Mouse (Mus musculus): ENCODE results near the gene Cnot2.
"Not testable (repeated sequence)": the region's sequence is repeated elsewhere in the genome, so short reads cannot be mapped to it uniquely, and the experiment has no call there.

Cnot2 gene

DNA sequence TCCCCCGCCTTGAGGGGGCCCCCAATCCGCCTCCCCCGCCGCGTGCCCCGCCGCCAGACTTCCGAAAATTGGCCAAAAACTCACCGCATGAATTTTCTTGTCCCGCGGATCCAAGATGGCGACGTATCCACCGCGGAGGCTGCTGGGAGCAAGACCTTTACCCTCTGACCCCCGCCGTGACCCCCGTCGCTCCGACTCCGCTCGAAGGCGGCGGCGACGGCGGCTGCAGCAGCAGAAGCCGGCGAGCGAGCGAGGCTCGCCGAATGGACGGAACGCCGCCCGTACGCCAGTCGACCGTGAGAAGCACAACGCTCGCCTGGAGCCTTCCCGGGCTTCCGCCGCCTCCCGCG lies at the start of gene Cnot2:
Cnot2 (minus strand) TSS at position 143 of the 350 bp plus-strand sequence.
- peak; percentile 84 to 90 for DNase-seq (ENCODE audit: low read depth in 2 of 2, low spot score in 2 of 2)

DNA sequence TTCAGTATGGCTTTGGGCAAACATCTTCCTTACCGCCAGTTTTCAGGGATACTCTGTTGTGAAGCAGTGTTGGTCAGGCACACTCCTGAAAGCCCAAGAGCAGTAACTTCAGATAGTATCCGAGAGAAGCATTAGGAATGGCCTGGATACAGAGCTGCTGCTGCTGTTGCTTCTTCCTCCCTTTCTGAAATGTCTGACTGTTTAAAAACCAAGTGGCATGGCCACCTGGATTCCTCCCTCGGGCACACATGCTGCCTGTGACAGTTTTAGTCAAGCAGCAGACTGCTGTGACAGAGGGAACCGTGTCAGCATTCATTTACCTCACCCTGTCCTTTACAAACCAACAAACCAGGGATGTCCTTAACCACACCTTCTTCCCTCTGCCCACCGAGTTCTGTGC lies 47.6 kb upstream of the Cnot2 start:
- no peak for DNase-seq (ENCODE audit: low read depth in 2 of 2, low spot score in 2 of 2)

DNA sequence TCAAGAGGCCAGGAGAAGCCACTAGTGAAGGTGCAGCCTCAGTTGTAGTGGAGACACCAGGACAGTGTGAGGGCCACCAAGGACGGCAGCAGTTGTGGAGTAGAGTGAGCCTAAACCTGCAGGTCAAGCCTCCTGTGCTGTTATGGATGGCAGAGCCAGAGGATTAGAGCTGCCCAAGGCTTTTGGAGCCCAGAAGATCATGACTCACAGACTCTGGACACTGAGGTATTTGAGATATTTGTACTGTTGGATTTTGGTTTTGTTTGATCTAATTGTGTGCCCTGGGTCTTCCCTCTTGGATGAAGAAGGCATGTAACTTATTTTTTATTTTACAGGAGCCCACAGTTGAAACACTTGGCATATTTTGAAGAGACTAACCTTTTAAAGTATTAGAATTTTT lies 44.7 kb upstream of the Cnot2 start:
- no peak for DNase-seq (ENCODE audit: low read depth in 2 of 2, low spot score in 2 of 2)

GRCm38 (mm10) chr10:116613250-116613649 lies 31.9 kb upstream of the Cnot2 start:
- peak; percentile 75 for DNase-seq (ENCODE audit: low read depth in 2 of 2, low spot score in 2 of 2)

- DNase-seq (ENCODE audit: low read depth in 2 of 2, low spot score in 2 of 2), result no peak
These were observed 23.5 kb upstream of the Cnot2 start for GRCm38 (mm10) chr10:116604905-116605162.

DNA sequence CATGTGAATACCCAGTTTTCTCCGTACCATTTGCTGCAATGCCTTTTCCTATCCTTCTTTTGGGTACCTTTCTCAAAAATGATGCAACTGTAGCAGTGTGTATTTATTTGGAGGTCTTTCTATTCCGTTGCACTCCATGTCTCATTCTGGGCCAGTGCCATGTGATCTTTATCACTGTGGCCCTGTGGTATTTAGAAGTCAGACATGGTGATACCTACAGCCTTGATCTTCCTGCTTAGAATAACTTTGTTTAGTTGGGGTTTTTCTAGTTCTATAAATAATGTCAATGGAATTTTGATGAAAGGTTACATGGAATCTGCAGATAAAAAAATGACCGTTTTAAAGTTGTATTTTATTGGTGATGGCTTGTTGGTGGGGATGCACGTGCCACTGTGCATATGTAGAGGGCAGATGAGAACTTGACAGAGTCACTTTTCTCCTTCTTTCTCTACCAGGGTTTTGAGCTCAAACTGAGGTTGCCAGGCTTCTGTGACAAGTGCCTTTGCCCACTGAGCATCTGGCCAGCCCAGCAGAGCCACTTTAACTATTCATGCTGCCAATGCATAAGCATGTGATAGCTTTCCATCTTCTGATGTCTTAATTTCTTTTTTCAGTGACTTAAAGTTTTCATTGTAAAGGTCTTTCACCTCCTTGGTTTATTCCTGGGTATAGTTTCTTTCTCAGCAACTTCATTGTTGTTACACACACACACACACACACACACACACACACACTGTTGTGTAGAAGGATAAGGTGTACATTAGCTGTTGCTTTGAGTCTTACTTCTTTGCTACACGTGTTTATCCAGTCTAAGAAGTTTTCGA lies 23.0 kb upstream of the Cnot2 start:
- DNase-seq (ENCODE audit: low read depth in 2 of 2, low spot score in 2 of 2), result no peak

DNA sequence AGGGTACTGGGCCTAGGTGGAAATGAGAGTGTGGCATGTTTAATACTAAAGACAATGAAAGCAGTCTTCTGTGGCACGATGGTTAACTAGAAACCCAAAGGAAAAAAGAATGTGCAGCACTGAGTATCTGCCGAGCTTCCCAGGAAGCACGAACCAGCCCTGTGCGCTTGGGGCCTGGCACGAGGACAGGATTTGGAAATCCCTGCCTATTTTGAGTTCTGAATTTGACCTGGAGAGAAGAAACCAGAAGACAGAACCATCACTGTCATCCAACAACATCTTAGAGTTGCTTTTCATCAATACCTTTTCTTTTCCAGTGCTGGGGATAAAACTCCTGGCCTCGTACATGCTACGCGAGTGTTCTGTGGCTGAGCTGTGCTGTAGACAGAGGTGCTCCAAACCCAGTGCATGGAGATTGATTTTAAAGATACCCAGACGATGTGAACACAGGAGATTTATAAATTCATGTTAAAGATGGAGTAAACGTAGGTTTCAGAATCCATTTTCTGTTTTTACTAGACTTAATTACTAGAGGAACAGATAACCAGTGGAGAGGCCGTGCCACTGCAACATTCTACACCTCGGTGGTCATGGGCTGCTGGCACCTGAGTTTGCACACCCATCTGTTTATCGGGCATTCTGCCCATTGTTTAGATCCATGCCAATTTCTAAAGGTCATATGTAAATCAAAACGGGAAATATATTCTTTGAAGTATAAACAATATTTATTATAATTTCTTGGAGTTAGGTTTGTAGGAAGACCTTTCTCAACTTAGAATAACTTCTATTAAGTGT lies 17.9 kb upstream of the Cnot2 start:
- no peak for DNase-seq (ENCODE audit: low read depth in 2 of 2, low spot score in 2 of 2)

- peak in 1 of 2 experiments; percentile 38 for DNase-seq (ENCODE audit: low read depth in 2 of 2, low spot score in 2 of 2)
These were observed 1.4 kb upstream of the Cnot2 start for GRCm38 (mm10) chr10:116582738-116583137.

GRCm38 (mm10) chr10:116581719-116582481 lies 589 bp upstream of the Cnot2 start:
- peak; percentile 48 to 59 for DNase-seq (ENCODE audit: low read depth in 2 of 2, low spot score in 2 of 2)

DNA sequence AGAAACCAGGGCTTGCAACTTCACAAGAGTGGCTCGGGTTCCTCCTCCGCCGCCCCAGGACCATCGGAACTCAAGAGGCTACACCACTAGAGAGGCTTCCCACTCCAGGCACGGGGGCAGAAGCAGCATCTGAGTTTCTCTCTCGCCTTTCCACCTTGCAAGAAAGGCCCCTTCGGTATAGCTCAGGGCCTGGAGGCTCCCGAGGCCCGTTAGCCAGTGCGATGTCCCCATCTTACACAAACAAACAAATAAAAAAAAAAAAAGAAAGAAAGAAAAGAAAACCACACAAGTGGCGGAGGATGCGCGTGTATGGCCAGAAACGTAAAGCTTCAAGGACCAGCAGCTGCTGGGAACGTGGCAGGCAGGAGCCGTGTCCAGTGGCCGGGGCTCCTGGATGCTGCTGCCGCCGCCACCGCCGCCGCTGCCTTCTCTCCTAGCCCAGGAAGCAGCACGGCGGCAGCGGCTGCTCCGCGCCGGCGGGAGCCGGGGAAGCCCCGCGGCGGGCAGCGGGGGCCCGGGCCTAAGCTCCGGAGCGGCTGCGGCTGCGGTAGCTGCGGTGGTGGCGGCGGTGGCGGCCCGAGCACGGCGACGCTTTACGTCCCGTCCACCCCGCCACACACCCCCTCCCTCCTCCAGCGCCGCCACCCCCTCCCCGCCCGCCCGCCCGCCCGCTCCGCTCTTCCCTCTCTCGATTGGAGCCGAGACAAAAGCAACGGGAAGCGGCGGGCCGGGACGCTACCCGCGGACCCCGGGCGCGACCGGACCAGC lies 536 bp downstream of the Cnot2 start:
- DNase-seq (ENCODE audit: low read depth in 2 of 2, low spot score in 2 of 2), result peak; percentile 43 to 55

DNA sequence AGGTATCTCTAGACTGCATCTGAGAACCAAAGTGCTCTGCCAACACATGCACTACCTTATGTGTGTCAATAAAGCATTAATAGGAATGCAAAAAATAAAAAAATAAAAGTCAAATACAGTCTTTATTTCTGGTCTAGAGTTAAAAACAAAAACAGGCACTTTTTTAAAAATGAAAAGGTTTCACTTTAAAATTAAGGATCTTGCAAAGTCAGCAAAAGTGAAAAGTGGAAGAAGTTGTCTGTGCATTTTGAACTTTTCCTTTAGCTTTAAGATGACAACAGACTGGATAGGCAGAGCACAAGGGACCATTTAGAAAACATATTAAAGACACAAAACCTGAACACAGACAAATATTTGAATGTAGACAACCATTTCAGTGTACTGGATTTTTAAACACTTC lies 1.8 kb downstream of the Cnot2 start:
- DNase-seq (ENCODE audit: low read depth in 2 of 2, low spot score in 2 of 2), result no peak

DNA sequence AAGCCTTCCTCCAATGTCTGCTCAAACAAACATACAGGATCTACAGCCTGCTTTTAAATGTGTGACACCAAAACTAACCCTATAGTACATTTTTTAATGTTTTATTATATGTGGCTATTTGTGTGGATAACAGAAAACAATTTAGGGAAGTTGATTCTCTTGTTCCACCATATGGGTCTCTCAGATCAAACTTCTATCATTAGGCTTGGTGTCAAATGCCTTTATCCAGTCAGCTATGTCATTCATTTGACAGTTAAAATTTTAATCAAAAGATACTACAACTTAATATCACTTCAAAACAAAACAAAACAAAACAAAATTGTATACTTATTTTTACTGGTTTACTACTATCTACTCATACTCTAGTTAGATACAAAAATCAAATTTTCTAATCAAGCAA lies 2.9 kb downstream of the Cnot2 start:
- DNase-seq (ENCODE audit: low read depth in 2 of 2, low spot score in 2 of 2), result no peak

DNA sequence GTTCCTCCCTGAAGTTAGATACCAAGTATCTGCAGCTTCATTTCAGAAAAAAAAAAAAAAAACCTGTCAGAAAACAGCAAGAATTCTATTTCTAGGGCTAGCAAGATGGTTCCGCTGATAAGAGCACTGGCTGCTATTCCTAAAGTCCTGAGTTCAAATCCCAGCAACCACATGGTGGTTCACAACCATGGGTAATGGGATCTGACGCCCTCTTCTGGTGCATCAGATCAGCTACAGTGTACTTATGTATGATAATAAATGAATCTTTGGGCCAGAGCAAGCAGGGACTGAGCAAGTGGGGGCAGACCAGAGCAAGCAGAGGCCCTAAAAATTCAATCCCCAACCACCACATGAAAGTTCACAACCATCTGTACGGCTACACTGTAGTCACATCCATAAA lies 4.1 kb downstream of the Cnot2 start:
- DNase-seq (ENCODE audit: low read depth in 2 of 2, low spot score in 2 of 2), result no peak

- not testable (repeated sequence) for DNase-seq (ENCODE audit: low read depth in 2 of 2, low spot score in 2 of 2)
These were observed 5.2 kb downstream of the Cnot2 start for GRCm38 (mm10) chr10:116576071-116576470.

DNA sequence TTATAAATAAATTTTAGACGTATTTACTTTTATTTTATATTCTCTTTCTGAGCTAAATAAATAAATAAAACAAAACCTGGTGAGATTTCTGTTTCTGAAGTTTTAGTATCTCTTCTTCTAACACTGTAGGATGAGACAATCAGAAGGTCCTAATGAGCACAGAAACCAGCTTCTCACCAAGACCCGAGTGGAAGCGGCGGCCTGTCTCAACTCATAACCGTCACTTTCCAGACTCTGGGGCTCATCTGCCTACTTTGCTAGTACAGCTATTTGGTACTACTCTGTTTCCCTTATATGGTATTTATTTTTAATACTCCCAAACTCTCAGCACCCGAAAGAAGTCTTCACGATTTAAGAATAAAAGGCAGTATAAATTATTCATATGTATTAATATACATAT lies 10.8 kb downstream of the Cnot2 start:
- DNase-seq (ENCODE audit: low read depth in 2 of 2, low spot score in 2 of 2), result no peak

DNA sequence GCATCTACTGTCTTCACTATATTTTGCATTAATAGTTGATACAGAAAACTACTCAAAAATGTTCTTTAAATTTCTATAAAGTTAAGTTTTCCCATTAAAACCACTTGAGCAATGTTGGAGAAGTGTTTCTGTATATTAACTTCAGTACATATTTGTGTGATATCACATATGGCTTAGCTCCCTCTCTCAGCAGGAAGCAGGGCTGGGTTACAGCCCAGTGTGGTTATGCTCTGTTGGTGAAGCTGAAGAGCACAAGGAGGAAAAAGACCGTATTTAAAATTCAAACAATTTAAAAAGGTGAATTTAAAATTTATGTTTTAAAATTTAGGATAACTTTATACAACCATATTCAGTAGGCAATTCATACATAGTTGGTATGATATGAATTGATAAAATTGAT lies 12.8 kb downstream of the Cnot2 start:
- no peak for DNase-seq (ENCODE audit: low read depth in 2 of 2, low spot score in 2 of 2)

- DNase-seq (ENCODE audit: low read depth in 2 of 2, low spot score in 2 of 2), result no peak
These were observed 13.6 kb downstream of the Cnot2 start for GRCm38 (mm10) chr10:116567491-116568405.

- not testable (repeated sequence) for DNase-seq (ENCODE audit: low read depth in 2 of 2, low spot score in 2 of 2)
These were observed 14.8 kb downstream of the Cnot2 start for GRCm38 (mm10) chr10:116566492-116566891.

GRCm38 (mm10) chr10:116564828-116565602 lies 16.3 kb downstream of the Cnot2 start:
- no peak for DNase-seq (ENCODE audit: low read depth in 2 of 2, low spot score in 2 of 2)
